Mouse (Mus musculus) left cerebral cortex, adult 6 months (tissue): Measurements from ENCODE around the gene Olfr347. TPM values are rescaled to one million over a fixed set of nuclear protein-coding genes. Genes with fewer than 3 reads are reported as not detected.

Source experiments
- long read RNA-seq, 2 experiments: library from polyadenylated mRNA; unstranded; transcript quantifications; one replicate each; pipeline ENCODE4 v2.0.0; 2019 to 2020
- polyA plus RNA-seq: library from polyadenylated mRNA; unstranded; fragments of <200 nt; fragmentation: Nextera tagmentation; gene quantifications from 2 replicates; pipeline ENCODE4 v1.2.3, GENCODE M21; 2021

Olfr347 gene
- polyA plus RNA-seq, result not detected in 2 replicates
- long read RNA-seq, experiment 1, result 0 reads
- long read RNA-seq, experiment 2, result 0 reads

GRCm38 (mm10) chr2:36731602-36732001 lies at the start of gene Olfr347:
Olfr347 (plus strand) TSS chr2:36731902.

GRCm38 (mm10) chr2:36685488-36685887 lies 46.2 kb upstream of the Olfr347 start, which contains the start of gene Olfr346:
Olfr346 (plus strand) TSS chr2:36685788.

GRCm38 (mm10) chr2:36783976-36784375 lies 52.3 kb downstream of the Olfr347 start, which contains the start of gene Olfr348:
Olfr348 (plus strand) TSS chr2:36784276.

Other genes starting within 250 kb of the Olfr347 start
- gene Olfr341, start 249.4 kb upstream of the Olfr347 start, polyA plus RNA-seq, result not detected in 2 replicates
- not detected in 2 replicates for gene Olfr342, start 206.9 kb upstream of the Olfr347 start, polyA plus RNA-seq
- gene Olfr344, start 165.2 kb upstream of the Olfr347 start, polyA plus RNA-seq, result not detected in 2 replicates
- gene Olfr345, start 91.9 kb upstream of the Olfr347 start, polyA plus RNA-seq, result not detected in 2 replicates
- gene Olfr346, start 46.1 kb upstream of the Olfr347 start, polyA plus RNA-seq, result not detected in 2 replicates
- gene Olfr348, start 52.4 kb downstream of the Olfr347 start, polyA plus RNA-seq, result not detected in 2 replicates
- not detected in 2 replicates for gene Olfr50, start 58.6 kb downstream of the Olfr347 start, polyA plus RNA-seq
- not detected in 2 replicates for gene Olfr3, start 85.1 kb downstream of the Olfr347 start, polyA plus RNA-seq
- not detected in 2 replicates for gene Olfr350, start 114.4 kb downstream of the Olfr347 start, polyA plus RNA-seq
- not detected in 2 replicates for gene Olfr351, start 130.8 kb downstream of the Olfr347 start, polyA plus RNA-seq
- not detected in 2 replicates for gene Olfr352, start 136.6 kb downstream of the Olfr347 start, polyA plus RNA-seq
- not detected in 2 replicates for gene Olfr353, start 161.0 kb downstream of the Olfr347 start, polyA plus RNA-seq
- gene Olfr354, start 173.8 kb downstream of the Olfr347 start, polyA plus RNA-seq, result not detected in 2 replicates
- not detected in 2 replicates for gene Olfr355, start 197.0 kb downstream of the Olfr347 start, polyA plus RNA-seq
- gene Olfr356, start 205.2 kb downstream of the Olfr347 start, polyA plus RNA-seq, result not detected in 2 replicates